Mouse (Mus musculus) lung, postnatal 0 days (tissue): ENCODE results near the gene Ttll12. TPM values are rescaled to one million over a fixed set of nuclear protein-coding genes. Genes with fewer than 3 reads are reported as not detected.
A peak's percentile ranks its signal among the peaks of the same experiment; 100 is the strongest.

Experiments used
- ATAC-seq: fragments of 200-750 bp; cut with Nextera tagmentation; 2 replicates; pipeline ENCODE4 v1.8.0; 2017; ENCODE audit warnings: moderate library complexity
- DNase-seq: peaks from one replicate; pipeline ENCODE4 v3.0.0-alpha.2; 2016; ENCODE audit warnings: low spot score
- H3K27ac ChIP-seq: fragments of 300-500 bp; sonication (generic); 2 replicates; pipeline ENCODE4 v1.5.1; 2014; ENCODE audit warnings: antibody characterized with exemption, mild to moderate bottlenecking, low read length, mixed read lengths
- H3K27me3 ChIP-seq: fragments of 300-500 bp; sonication (generic); replicated peaks from 2 replicates; pipeline ENCODE4 v1.6.1; 2014; ENCODE audit warnings: low read length, mixed read lengths; ENCODE audit not compliant: insufficient read depth
- H3K36me3 ChIP-seq: fragments of 300-500 bp; sonication (generic); 2 replicates; pipeline ENCODE4 v1.6.1; 2014; ENCODE audit warnings: low read length, mixed read lengths; ENCODE audit not compliant: insufficient read depth
- H3K4me1 ChIP-seq: fragments of 300-500 bp; sonication (generic); 2 replicates; pipeline ENCODE4 v1.6.1; 2014; ENCODE audit warnings: antibody characterized with exemption, low read depth, low read length, mixed read lengths; ENCODE audit not compliant: insufficient read depth
- H3K4me2 ChIP-seq: fragments of 300-500 bp; sonication (generic); replicated peaks from 2 replicates; pipeline ENCODE4 v1.6.1; 2014; ENCODE audit warnings: low read depth, mild to moderate bottlenecking, low read length, moderate library complexity, mixed read lengths
- H3K4me3 ChIP-seq: fragments of 300-500 bp; sonication (generic); 2 replicates; pipeline ENCODE4 v1.5.1; 2014; ENCODE audit warnings: low read depth, low read length
- H3K9ac ChIP-seq: fragments of 300-500 bp; sonication (generic); replicated peaks from 2 replicates; pipeline ENCODE4 v1.6.1; 2014; ENCODE audit warnings: low read depth, mild to moderate bottlenecking
- H3K9me3 ChIP-seq: fragments of 300-500 bp; sonication (generic); 2 replicates; pipeline ENCODE4 v1.6.1; 2016; ENCODE audit warnings: low read length, mixed read lengths
- CTCF ChIP-seq: IDR thresholded peaks from 2 replicates; pipeline ENCODE4 v1.5.1; 2016; ENCODE audit warnings: antibody characterized with exemption, mild to moderate bottlenecking
- EP300 ChIP-seq: IDR thresholded peaks from 2 replicates; pipeline ENCODE4 v1.6.1; 2016; ENCODE audit warnings: antibody characterized with exemption, mild to moderate bottlenecking, control low read depth
- WGBS: fragments of 180-500 bp; shearing (Covaris S2); extraction: QIAGEN DNeasy Blood & Tissue Kit; methylation state at CpG from one replicate; pipeline ENCODE4 v1.1.7; 2014; 5-methylcytosine and 5-hydroxymethylcytosine counted together
- polyA plus RNA-seq: library from polyadenylated mRNA; unstranded; fragments of >200 nt; fragmentation: Nextera tagmentation; extraction: Ambion mirVana; gene quantifications from 2 replicates; pipeline ENCODE4 v1.2.1, GENCODE M21; 2015

The Ttll12 gene
- polyA plus RNA-seq, 1 experiment from 2014 or later: 12.3 TPM

DNA sequence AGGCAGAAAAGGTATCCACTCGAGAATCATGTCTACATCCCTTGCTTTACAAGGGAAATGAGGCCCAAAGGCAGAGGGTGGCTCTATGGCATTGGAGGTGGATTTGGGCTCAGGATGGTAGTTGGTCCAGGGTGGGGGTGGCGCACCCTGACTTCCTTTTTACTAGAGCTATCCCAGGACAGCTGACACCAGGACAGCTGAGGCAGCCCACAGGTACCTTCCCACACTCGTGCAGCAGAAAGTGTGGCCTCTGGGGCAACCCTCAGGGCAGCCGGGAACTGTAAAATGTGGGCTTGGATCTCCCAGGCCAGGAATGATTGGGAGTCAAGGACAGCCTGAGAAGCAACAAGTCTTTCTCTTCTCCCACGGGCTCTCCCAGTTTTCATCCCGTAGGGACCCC is 3.2 kb downstream of the Ttll12 start:
- DNase-seq (no peak), ATAC-seq (no peak)
- H3K27ac ChIP-seq: no peak overlapping the region
- peaks cover 11% of the 10 kb centered on the region; the same call in 1 of the 2 replicates for H3K4me1 ChIP-seq
- H3K27me3 ChIP-seq: no peaks in the 10 kb centered on the region
- no peak overlapping the region for H3K4me2 ChIP-seq
- 89% methylated on average over 6 of the region's 6 CpGs for WGBS
- no peaks in the 10 kb centered on the region for H3K9me3 ChIP-seq
- H3K4me3 ChIP-seq: no peak overlapping the region
- TF ChIP-seq CTCF (no peak), EP300 (no peak)
- no peak overlapping the region for H3K9ac ChIP-seq
- H3K36me3 ChIP-seq: peaks cover 1% of the 10 kb centered on the region; the same call in 1 of the 2 replicates

DNA sequence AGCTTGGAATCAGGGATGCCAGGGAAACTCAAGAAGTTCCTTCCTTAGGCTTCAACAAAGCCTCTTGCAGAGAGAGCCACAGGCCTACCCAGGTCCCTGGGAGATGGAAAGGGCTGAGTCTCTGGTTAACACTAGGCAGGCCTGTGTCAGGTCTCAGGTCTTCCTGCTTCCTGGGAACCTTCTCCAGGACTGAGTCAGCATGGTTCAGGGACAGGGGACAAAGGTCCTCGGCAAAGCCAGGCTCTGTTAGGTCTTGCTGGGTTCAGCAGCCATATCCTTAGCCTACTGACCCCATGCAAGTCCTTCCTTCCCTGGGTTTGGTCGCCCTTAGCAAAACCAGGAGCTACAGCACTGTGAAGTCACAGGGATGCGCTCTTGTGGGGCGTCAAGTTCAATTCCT is 4.1 kb downstream of the Ttll12 start:
- Histone ChIP-seq H3K9ac (no peak overlapping the region), H3K27ac (no peak overlapping the region), H3K9me3 (no peaks in the 10 kb centered on the region), H3K4me1 (peaks cover 11% of the 10 kb centered on the region; the same call in 1 of the 2 replicates), H3K4me3 (no peak overlapping the region), H3K36me3 (peaks cover 10% of the 10 kb centered on the region), H3K27me3 (no peaks in the 10 kb centered on the region), H3K4me2 (no peak overlapping the region)
- ATAC-seq (no peak), DNase-seq (no peak)
- TF ChIP-seq EP300 (no peak), CTCF (no peak)
- 93% methylated on average over 4 of the region's 4 CpGs for WGBS

GRCm38 (mm10) chr15:83584741-83585220 is 10.2 kb downstream of the Ttll12 start:
- Histone ChIP-seq H3K9ac (no peak overlapping the region), H3K27me3 (no peaks in the 10 kb centered on the region), H3K4me1 (no peaks in the 10 kb centered on the region), H3K4me3 (no peak overlapping the region), H3K9me3 (no peaks in the 10 kb centered on the region), H3K36me3 (peaks cover 22% of the 10 kb centered on the region), H3K4me2 (no peak overlapping the region), H3K27ac (no peak overlapping the region)
- ATAC-seq (no peak), DNase-seq (no peak)
- TF ChIP-seq EP300 (no peak), CTCF (no peak)
- 79% methylated on average over 6 of the region's 6 CpGs for WGBS

DNA sequence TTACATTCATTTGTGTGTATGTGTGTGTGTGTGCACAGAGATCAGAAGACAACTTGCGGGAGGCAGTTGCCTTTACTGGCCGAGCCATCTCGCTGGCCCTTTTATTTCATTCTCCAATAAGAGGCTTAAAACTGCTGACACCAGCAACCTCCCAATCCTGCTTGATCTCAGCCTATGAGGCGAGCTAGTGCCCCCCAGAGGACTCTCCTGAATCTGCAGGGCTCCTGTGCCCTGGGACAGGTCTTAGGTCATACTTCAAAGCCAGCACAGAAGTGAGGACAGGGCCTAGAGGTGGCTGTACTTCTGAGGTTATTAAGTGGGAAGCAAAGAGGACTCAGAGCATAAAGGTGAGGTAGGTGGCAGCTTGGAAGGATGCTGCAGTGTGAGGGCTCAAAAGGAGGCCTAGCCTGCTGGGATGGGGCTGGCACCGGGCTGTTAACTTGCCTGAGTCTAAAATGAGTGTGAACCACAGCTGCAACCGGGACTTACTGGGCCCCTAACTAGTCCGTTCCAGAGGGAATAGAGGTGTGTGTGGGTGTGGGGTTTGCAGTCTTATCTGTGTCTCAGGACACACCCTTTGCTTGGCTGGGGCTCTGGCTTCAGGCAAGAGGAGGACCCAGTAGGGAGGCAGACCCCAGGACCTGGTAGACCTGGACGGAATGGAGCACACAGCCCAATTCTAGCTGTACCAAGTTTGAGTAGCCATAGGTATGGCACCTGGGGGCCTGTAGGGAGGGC is 11.4 kb downstream of the Ttll12 start:
- H3K4me1 ChIP-seq: no peaks in the 10 kb centered on the region
- H3K27me3 ChIP-seq: no peaks in the 10 kb centered on the region
- no peak overlapping the region for H3K27ac ChIP-seq
- no peak overlapping the region for H3K4me3 ChIP-seq
- 80% methylated on average over 8 of the region's 8 CpGs for WGBS
- H3K4me2 ChIP-seq: no peak overlapping the region
- DNase-seq: peak; percentile 73
- peaks cover 22% of the 10 kb centered on the region for H3K36me3 ChIP-seq
- H3K9me3 ChIP-seq: no peaks in the 10 kb centered on the region
- peak; percentile 61 for ATAC-seq
- no peak overlapping the region for H3K9ac ChIP-seq
- TF ChIP-seq EP300 (no peak), CTCF (peak; percentile 78)

DNA sequence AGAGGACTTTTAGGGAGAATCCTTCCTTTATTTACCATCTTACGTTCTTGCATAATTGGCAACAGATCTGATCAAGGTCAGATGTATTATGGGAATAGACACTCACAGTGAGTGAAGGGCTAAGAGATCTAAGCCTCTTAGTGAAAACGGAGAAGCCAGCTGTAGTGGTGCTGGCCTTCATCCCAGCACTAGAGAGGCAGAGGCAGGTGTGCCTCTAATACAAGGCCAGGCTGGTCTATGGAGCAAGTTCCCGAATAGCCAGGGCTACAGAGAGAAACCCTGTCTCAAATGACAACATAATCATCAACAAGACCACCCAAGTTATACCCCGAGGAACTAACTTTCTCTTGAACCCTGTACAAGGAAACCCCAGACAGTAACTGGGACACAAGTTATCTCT is 12.0 kb downstream of the Ttll12 start:
- H3K4me3 ChIP-seq: no peak overlapping the region
- no peak overlapping the region for H3K9ac ChIP-seq
- H3K4me1 ChIP-seq: no peaks in the 10 kb centered on the region
- DNase-seq (no peak), ATAC-seq (no peak)
- TF ChIP-seq EP300: no peak
- TF ChIP-seq CTCF: no peak
- H3K27me3 ChIP-seq: no peaks in the 10 kb centered on the region
- H3K36me3 ChIP-seq: peaks cover 22% of the 10 kb centered on the region
- WGBS: 83% methylated on average over 4 of the region's 4 CpGs
- H3K9me3 ChIP-seq: no peaks in the 10 kb centered on the region
- no peak overlapping the region for H3K27ac ChIP-seq
- H3K4me2 ChIP-seq: no peak overlapping the region

- Histone ChIP-seq H3K27ac (no peak overlapping the region), H3K4me3 (no peak overlapping the region), H3K9ac (no peak overlapping the region), H3K4me2 (no peak overlapping the region), H3K9me3 (no peaks in the 10 kb centered on the region), H3K4me1 (no peaks in the 10 kb centered on the region), H3K27me3 (no peaks in the 10 kb centered on the region), H3K36me3 (peaks cover 16% of the 10 kb centered on the region; the same call in 1 of the 2 replicates)
- no peak for ATAC-seq
- WGBS: 88% methylated on average over 9 of the region's 9 CpGs
- no peak for TF ChIP-seq EP300
- TF ChIP-seq CTCF: no peak
- DNase-seq: no peak
Observed at GRCm38 (mm10) chr15:83576651-83577050, 18.3 kb downstream of the Ttll12 start.
